Mouse (Mus musculus) embryonic fibroblast, embryonic 13.5 days (primary cell): ENCODE results near the gene Acot8.

Experiments used
- CTCF ChIP-seq: IDR thresholded peaks from 2 replicates; pipeline ENCODE4 v1.5.1; 2011; ENCODE audit warnings: mild to moderate bottlenecking, control low read depth, low read length, moderate library complexity, borderline replicate concordance; ENCODE audit not compliant: insufficient read depth
- POLR2A ChIP-seq: IDR thresholded peaks from 2 replicates; pipeline ENCODE4 v1.6.1; 2011; ENCODE audit warnings: low read depth, mild to moderate bottlenecking, control low read depth, low read length, moderate library complexity

DNA sequence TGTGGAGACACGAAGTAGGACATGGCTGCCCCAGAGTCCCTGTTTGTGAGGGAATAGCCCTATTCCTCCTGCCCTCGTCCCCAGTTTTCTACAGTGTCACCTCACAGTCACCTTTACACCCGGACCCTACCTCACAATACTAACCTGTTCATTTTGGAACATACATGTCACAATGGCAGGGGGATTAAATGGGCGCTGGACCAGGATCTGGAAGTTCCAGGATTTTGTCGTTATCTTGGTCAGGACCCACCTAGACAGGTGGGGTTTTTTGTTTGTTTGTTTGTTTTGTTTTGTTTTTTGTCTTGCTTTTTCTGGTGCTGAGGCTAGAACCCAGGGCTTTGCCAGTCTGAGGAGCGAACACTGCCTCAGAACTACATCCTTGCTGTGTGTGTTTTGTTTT lies 23.8 kb upstream of the Acot8 start, which contains the start of gene Spata25:
- no peak for TF ChIP-seq CTCF
- no peak for TF ChIP-seq POLR2A
